Mouse (Mus musculus) stomach, postnatal 0 days (tissue): ENCODE results near the gene Gm6217. TPM values are rescaled to one million over a fixed set of nuclear protein-coding genes. Genes with fewer than 3 reads are reported as not detected.
"Not testable (repeated sequence)": the region's sequence is repeated elsewhere in the genome, so short reads cannot be mapped to it uniquely, and the experiment has no call there.

Experiments
- ATAC-seq: fragments of 200-750 bp; cut with Nextera tagmentation; 2 replicates; pipeline ENCODE4 v1.8.0; 2017; ENCODE audit not compliant: low FRiP score, low TSS enrichment
- DNase-seq: peaks from one replicate; pipeline ENCODE4 v3.0.0-alpha.2; 2016; ENCODE audit warnings: low spot score
- H3K27ac ChIP-seq: fragments of 300-500 bp; sonication (generic); replicated peaks from 2 replicates; pipeline ENCODE4 v1.5.1; 2014; ENCODE audit warnings: mild to moderate bottlenecking, control low read depth
- H3K27me3 ChIP-seq: fragments of 300-500 bp; sonication (generic); 2 replicates; pipeline ENCODE4 v1.6.1; 2014; ENCODE audit warnings: low read length; ENCODE audit not compliant: control insufficient read depth, insufficient read depth
- H3K36me3 ChIP-seq: fragments of 300-500 bp; sonication (generic); 2 replicates; pipeline ENCODE4 v1.6.1; 2014; ENCODE audit warnings: low read length, mixed read lengths; ENCODE audit not compliant: control insufficient read depth, insufficient read depth
- H3K4me1 ChIP-seq: fragments of 300-500 bp; sonication (generic); replicated peaks from 2 replicates; pipeline ENCODE4 v1.6.1; 2014; ENCODE audit warnings: antibody characterized with exemption; ENCODE audit not compliant: control insufficient read depth, insufficient read depth
- H3K4me2 ChIP-seq: fragments of 300-500 bp; sonication (generic); replicated peaks from 2 replicates; pipeline ENCODE4 v1.6.1; 2014; ENCODE audit warnings: low read depth, mild to moderate bottlenecking, control low read depth, moderate library complexity
- H3K4me3 ChIP-seq: fragments of 300-500 bp; sonication (generic); 2 replicates; pipeline ENCODE4 v1.5.1; 2014; ENCODE audit warnings: low read depth, low read length, control low read depth
- H3K9ac ChIP-seq: fragments of 300-500 bp; sonication (generic); 2 replicates; pipeline ENCODE4 v1.6.1; 2014; ENCODE audit warnings: mild to moderate bottlenecking, low read length, control low read depth, mixed read lengths
- H3K9me3 ChIP-seq: fragments of 300-500 bp; sonication (generic); 2 replicates; pipeline ENCODE4 v1.6.1; 2016; ENCODE audit warnings: low read length; ENCODE audit not compliant: control insufficient read depth
- CTCF ChIP-seq: IDR thresholded peaks from 2 replicates; pipeline ENCODE4 v1.5.1; 2016; ENCODE audit warnings: antibody characterized with exemption, low read depth, mild to moderate bottlenecking, moderate library complexity
- EP300 ChIP-seq: optimal IDR thresholded peaks from 2 replicates; pipeline ENCODE3; 2016; ENCODE audit warnings: antibody characterized with exemption
- WGBS: fragments of 180-500 bp; shearing (Covaris S2); extraction: QIAGEN DNeasy Blood & Tissue Kit; methylation state at CpG from one replicate; pipeline ENCODE4 v1.1.7; 2014; 5-methylcytosine and 5-hydroxymethylcytosine counted together
- polyA plus RNA-seq: library from polyadenylated mRNA; unstranded; fragments of >200 nt; fragmentation: Nextera tagmentation; extraction: Ambion mirVana; gene quantifications from 2 replicates; pipeline ENCODE4 v1.2.1, GENCODE M21; 2015

The Gm6217 gene
- polyA plus RNA-seq, 1 experiment from 2014 or later = not detected

DNA sequence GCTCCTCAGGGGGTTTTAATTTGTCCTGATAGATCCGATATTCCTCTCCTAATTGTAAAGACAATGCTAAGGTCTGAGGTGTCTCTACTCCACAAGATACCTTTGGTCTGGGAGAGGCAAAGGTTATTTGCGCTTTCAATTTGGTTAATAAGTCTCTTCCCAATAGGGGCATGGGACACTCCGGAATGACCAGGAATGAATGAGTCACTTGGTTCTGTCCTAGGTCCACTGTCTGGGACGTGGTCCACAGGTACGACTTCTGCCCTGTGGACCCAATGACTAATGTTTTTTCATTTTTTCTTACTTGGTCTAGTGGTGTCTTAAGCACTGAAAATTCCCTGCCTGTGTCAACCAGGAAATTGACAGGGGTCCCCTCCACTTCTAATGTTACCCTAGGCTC, 7.5 kb upstream of the Gm6217 start:
- Histone ChIP-seq H3K27ac (no peak overlapping the region), H3K27me3 (no peaks in the 10 kb centered on the region), H3K4me3 (no peak overlapping the region), H3K9me3 (no peaks in the 10 kb centered on the region), H3K4me1 (no peaks in the 10 kb centered on the region), H3K4me2 (no peak overlapping the region), H3K36me3 (no peaks in the 10 kb centered on the region), H3K9ac (no peak overlapping the region)
- DNase-seq (no peak), ATAC-seq (no peak)
- WGBS = 92% methylated on average over 5 of the region's 5 CpGs
- TF ChIP-seq CTCF (no peak), EP300 (no peak)

- H3K9me3 ChIP-seq, H3K4me1 ChIP-seq, H3K36me3 ChIP-seq, DNase-seq, ATAC-seq, H3K4me2 ChIP-seq, H3K9ac ChIP-seq, H3K27me3 ChIP-seq, H3K27ac ChIP-seq, H3K4me3 ChIP-seq: not testable (repeated sequence)
- WGBS = 80% methylated on average over 2 of the region's 3 CpGs
These were observed 641 bp downstream of the Gm6217 start for GRCm38 (mm10) chr1:82930558-82930957.

DNA sequence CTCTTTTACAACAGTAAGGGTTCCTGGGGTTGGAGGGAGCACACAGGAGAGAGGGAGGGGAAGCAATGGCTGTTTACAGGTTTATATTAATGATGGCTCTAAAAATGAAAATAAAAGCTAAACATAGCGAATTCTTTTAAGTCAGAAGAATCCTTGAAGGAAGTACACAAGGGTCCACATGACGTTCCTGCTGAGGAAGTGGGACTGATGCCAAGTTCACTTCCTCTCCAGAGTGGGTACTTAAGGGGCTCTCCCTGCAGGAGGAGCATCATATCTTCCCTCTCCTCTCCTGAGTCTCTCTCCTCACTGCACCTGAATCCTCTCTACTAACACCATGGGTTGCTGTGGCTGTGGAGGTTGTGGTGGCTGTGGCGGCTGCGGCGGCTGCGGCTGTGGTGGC, 6.5 kb downstream of the Gm6217 start, which contains the start of gene A030014E15Rik:
Gene A030014E15Rik (plus strand): TSS at position 268 of the 400 bp plus-strand sequence.
- TF ChIP-seq EP300 = no peak
- TF ChIP-seq CTCF = no peak
- Histone ChIP-seq H3K9me3 (no peaks in the 10 kb centered on the region), H3K4me1 (no peaks in the 10 kb centered on the region), H3K9ac (no peak within 1 kb of the TSS), H3K4me2 (no peak within 1 kb of the TSS), H3K27ac (no peak within 1 kb of the TSS), H3K4me3 (no peak within 1 kb of the TSS), H3K36me3 (no peaks in the 10 kb centered on the region), H3K27me3 (no peaks in the 10 kb centered on the region)
- ATAC-seq = no peak
- 84% methylated on average over 6 of the region's 6 CpGs for WGBS
- no peak for DNase-seq

DNA sequence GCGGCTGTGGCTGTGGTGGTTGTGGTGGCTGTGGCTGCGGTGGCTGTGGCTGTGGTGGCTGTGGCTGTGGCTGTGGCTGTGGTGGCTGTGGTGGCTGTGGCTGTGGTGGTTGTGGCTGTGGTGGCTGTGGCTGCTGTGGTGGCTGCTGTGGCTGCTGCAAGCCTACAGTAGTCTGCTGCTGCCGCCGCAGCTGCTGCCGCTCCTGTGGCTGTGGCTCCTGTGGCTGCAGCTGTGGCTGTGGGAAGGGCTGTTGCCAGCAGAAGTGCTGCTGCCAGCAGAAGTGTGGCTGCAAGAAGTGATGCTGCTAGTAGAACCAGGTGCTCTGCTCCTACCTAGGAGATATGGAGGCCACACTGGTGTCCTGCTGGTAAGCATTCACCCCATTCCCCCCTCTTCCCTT, 17.8 kb downstream of the Gm6217 start:
- H3K36me3 ChIP-seq, H3K4me3 ChIP-seq, DNase-seq, ATAC-seq, H3K4me2 ChIP-seq, H3K27me3 ChIP-seq, H3K27ac ChIP-seq, H3K4me1 ChIP-seq, H3K9me3 ChIP-seq, H3K9ac ChIP-seq: not testable (repeated sequence)
- 98% methylated on average over 5 of the region's 5 CpGs for WGBS

GRCm38 (mm10) chr1:82913025-82913424, 18.2 kb downstream of the Gm6217 start, which contains the start of gene A030005L19Rik:
TSS of gene A030005L19Rik (plus strand) at chr1:82913325.
- no peak for DNase-seq

GRCm38 (mm10) chr1:82905886-82906285, 25.3 kb downstream of the Gm6217 start:
- DNase-seq = no peak
- H3K36me3 ChIP-seq = peaks cover 8% of the 10 kb centered on the region; the same call in 1 of the 2 replicates
- TF ChIP-seq EP300 (no peak), CTCF (no peak)
- H3K27me3 ChIP-seq = no peaks in the 10 kb centered on the region
- H3K4me1 ChIP-seq = no peaks in the 10 kb centered on the region
- H3K27ac ChIP-seq = no peak overlapping the region
- H3K4me3 ChIP-seq = no peak overlapping the region
- no peaks in the 10 kb centered on the region for H3K9me3 ChIP-seq
- 74% methylated on average over 3 of the region's 3 CpGs for WGBS
- ATAC-seq = no peak
- no peak overlapping the region for H3K9ac ChIP-seq
- no peak overlapping the region for H3K4me2 ChIP-seq

More at GRCm38 (mm10) chr1:82913025-82913424, 18.2 kb downstream of the Gm6217 start, which contains the start of gene A030005L19Rik:
- ATAC-seq = no peak
- Histone ChIP-seq H3K4me1 (no peaks in the 10 kb centered on the region), H3K36me3 (no peaks in the 10 kb centered on the region), H3K4me2 (no peak within 1 kb of the TSS), H3K4me3 (no peak within 1 kb of the TSS), H3K9me3 (no peaks in the 10 kb centered on the region), H3K27me3 (no peaks in the 10 kb centered on the region), H3K27ac (no peak within 1 kb of the TSS), H3K9ac (no peak within 1 kb of the TSS)
- TF ChIP-seq CTCF (peak; percentile 48), EP300 (no peak)
- 78% methylated on average over 3 of the region's 3 CpGs for WGBS
